Mouse (Mus musculus) heart, adult 2 months (tissue): ENCODE data around the gene Foxc2. TPM values are rescaled to one million over a fixed set of nuclear protein-coding genes. Genes with fewer than 3 reads are reported as not detected.

Source experiments
- DNase-seq, 2 experiments: peaks; one replicate each; pipeline ENCODE4 v3.0.0; 2021
- H3K27ac ChIP-seq: fragments of 200-600 bp; 2 replicates; pipeline ENCODE4 v1.8.1; 2022
- H3K27me3 ChIP-seq: fragments of 200-500 bp; 2 replicates; pipeline ENCODE4 v1.6.1; 2012; ENCODE audit warnings: mild to moderate bottlenecking, low read length, inconsistent platforms, mixed read lengths; ENCODE audit not compliant: control insufficient read depth, insufficient read depth
- H3K36me3 ChIP-seq: fragments of 200-500 bp; 2 replicates; pipeline ENCODE4 v1.6.1; 2012; ENCODE audit warnings: low read length, inconsistent platforms; ENCODE audit not compliant: control insufficient read depth, insufficient read depth
- H3K4me1 ChIP-seq: fragments of 200-500 bp; 2 replicates; pipeline ENCODE4 v1.6.1; 2011; ENCODE audit warnings: low read length; ENCODE audit not compliant: control insufficient read depth, insufficient read depth
- H3K4me3 ChIP-seq: fragments of 200-600 bp; 2 replicates; pipeline ENCODE4 v1.8.1; 2022
- H3K79me2 ChIP-seq: fragments of 200-500 bp; replicated peaks from 2 replicates; pipeline ENCODE4 v1.6.1; 2012; ENCODE audit warnings: mild to moderate bottlenecking, inconsistent platforms, low read length, moderate library complexity, mixed read lengths; ENCODE audit not compliant: control insufficient read depth, insufficient read depth
- H3K9ac ChIP-seq: fragments of 200-500 bp; 2 replicates; pipeline ENCODE4 v1.6.1; 2012; ENCODE audit warnings: low read depth, mild to moderate bottlenecking, control low read depth, inconsistent platforms, low read length, mixed read lengths
- CTCF ChIP-seq: fragments of 200-600 bp; IDR thresholded peaks from 2 replicates; pipeline ENCODE4 v1.8.1; 2022; ENCODE audit warnings: antibody characterized with exemption, mild to moderate bottlenecking, moderate library complexity
- EP300 ChIP-seq: fragments of 200-500 bp; IDR thresholded peaks from 2 replicates; pipeline ENCODE4 v1.6.1; 2011; ENCODE audit warnings: low read depth, low read length, control low read depth; ENCODE audit not compliant: insufficient read depth
- POLR2A ChIP-seq: fragments of 200-500 bp; IDR thresholded peaks from 2 replicates; pipeline ENCODE4 v1.6.1; 2011; ENCODE audit warnings: mild to moderate bottlenecking, low read depth, low read length, control low read depth; ENCODE audit not compliant: insufficient read depth
- WGBS: fragments of 180-500 bp; shearing (Covaris S2); methylation state at CpG from one replicate; pipeline ENCODE4 v1.1.7; 2018; 5-methylcytosine and 5-hydroxymethylcytosine counted together
- intact Hi-C: fragments of 180-260 bp; cut with DNase I; formaldehyde crosslinking; loops from one replicate; pipeline ENCODE4 v1.15.1; 2025
- polyA plus RNA-seq: library from polyadenylated mRNA; depleted of rRNA; stranded (reverse); fragments of >200 nt; gene quantifications from 2 replicates; pipeline ENCODE4 v1.2.3, GENCODE M21; 2012
- total RNA-seq, 2 experiments: library from RNA; stranded (reverse); gene quantifications; 2 replicates each; pipeline ENCODE4 v1.2.3; 2021

Gene Foxc2
- total and polyA plus RNA-seq, 3 experiments = 2.0 to 2.2 (median 2.0) TPM

DNA sequence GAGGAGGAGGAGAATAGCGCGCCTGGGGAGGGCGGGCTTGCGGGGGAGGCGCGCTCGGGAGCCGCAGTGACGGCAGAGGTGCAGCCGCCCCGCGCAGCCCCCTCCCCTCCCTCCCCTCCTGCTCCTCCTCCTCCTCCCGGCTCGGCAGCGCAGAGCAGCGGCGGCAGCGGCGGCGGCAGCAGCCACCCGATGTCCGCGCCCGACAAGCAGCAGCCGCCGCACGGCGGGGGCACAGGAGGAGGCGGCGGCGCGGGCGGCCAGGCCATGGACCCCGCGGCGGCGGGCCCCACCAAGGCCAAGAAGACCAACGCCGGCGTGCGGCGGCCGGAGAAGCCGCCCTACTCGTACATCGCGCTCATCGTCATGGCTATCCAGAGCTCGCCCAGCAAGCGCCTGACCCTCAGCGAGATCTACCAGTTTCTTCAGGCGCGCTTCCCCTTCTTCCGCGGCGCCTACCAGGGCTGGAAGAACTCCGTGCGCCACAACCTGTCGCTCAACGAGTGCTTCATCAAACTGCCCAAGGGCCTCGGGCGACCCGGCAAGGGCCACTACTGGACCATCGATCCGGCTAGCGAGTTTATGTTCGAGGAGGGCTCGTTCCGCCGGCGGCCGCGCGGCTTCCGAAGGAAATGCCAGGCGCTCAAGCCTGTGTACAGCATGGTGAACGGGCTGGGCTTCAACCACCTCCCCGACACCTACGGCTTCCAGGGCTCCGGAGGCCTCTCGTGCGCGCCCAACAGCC, 31.6 kb upstream of the Foxc2 start, which contains the start of gene Foxf1:
Foxf1 (plus strand) TSS at position 177 of the 742 bp plus-strand sequence.
- peak within 1 kb of the TSS; percentile 77 for H3K9ac ChIP-seq
- H3K36me3 ChIP-seq = no peaks in the 10 kb centered on the region
- WGBS = 3% methylated on average over 67 of the region's 83 CpGs
- intact Hi-C loops = loop anchor here (5.0 kb wide), 1 partner anchor 62 kb away; no protein-coding TSS in a partner anchor
- no peaks in the 10 kb centered on the region for H3K4me1 ChIP-seq
- peak within 1 kb of the TSS; percentile 77 for H3K4me3 ChIP-seq
- H3K27me3 ChIP-seq = peaks cover 41% of the 10 kb centered on the region
- no peak for TF ChIP-seq CTCF
- TF ChIP-seq EP300 = no peak
- TF ChIP-seq POLR2A = no peak
- no peaks in the 10 kb centered on the region for H3K79me2 ChIP-seq
- peak; percentile 52 to 55 for DNase-seq
- H3K27ac ChIP-seq = peak within 1 kb of the TSS; percentile 48; the same call in 1 of the 2 replicates

GRCm38 (mm10) chr8:121085011-121085410, 31.0 kb upstream of the Foxc2 start:
- no peak for DNase-seq
- TF ChIP-seq POLR2A = no peak
- Histone ChIP-seq H3K4me3 (no peak overlapping the region), H3K36me3 (no peaks in the 10 kb centered on the region), H3K9ac (no peak overlapping the region), H3K27ac (no peak overlapping the region), H3K79me2 (no peaks in the 10 kb centered on the region), H3K27me3 (peaks cover 42% of the 10 kb centered on the region), H3K4me1 (no peaks in the 10 kb centered on the region)
- intact Hi-C loops = no loop called here
- whole genome bisulfite sequencing = 34% methylated on average over 30 of the region's 30 CpGs

GRCm38 (mm10) chr8:121085561-121085960, 30.4 kb upstream of the Foxc2 start:
- peaks cover 37% of the 10 kb centered on the region for H3K27me3 ChIP-seq
- no peak overlapping the region for H3K9ac ChIP-seq
- H3K4me3 ChIP-seq = no peak overlapping the region

DNA sequence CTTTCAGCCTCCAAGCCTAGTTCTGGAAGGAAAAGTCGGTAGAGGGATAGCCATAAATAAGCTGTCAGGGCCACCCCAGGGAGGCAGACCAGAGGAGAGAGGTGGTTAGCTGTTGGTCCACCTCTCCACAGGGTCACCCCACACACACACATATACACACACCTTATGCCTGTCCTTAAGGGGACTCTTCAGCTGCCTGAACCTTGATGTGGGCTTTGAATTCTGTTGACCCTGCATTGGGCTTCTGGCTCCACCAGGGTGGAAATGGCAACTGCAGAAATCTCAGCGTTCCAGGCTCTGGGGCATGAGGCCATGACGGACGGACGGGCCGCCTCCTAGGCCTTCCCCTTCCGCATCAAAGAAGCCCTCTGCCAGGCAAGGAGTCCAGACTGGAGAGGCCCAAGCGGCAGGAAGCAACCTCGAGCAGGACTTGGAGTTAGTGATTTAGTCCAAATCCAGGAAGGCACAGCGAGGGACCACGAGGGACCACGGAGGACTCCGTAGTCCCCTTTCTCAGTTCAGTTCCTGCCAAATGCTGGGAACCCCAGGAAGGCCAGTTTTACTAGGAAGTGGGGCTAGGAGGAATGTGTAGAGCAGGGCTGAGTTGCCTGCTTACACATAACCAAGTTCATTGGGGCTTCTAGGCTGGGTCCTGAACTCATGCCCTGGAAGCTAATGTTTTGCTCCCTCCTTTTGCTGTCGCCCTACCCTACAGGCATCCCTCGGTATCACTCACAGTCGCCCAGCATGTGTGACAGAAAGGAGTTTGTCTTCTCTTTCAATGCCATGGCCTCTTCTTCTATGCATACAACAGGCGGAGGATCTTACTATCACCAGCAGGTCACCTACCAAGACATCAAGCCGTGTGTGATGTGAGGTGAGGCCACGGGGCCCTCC, 29.7 kb upstream of the Foxc2 start:
- Histone ChIP-seq H3K9ac (no peak overlapping the region), H3K36me3 (no peaks in the 10 kb centered on the region), H3K27me3 (peaks cover 33% of the 10 kb centered on the region), H3K4me1 (no peaks in the 10 kb centered on the region), H3K27ac (no peak overlapping the region), H3K79me2 (no peaks in the 10 kb centered on the region), H3K4me3 (no peak overlapping the region)
- WGBS = 76% methylated on average over 19 of the region's 19 CpGs
- no peak for DNase-seq
- no peak for TF ChIP-seq POLR2A
- TF ChIP-seq EP300 = no peak
- no peak for TF ChIP-seq CTCF
- intact Hi-C loops = no loop called here

More at GRCm38 (mm10) chr8:121085561-121085960, 30.4 kb upstream of the Foxc2 start:
- no peak for DNase-seq
- 94% methylated on average over 3 of the region's 3 CpGs for WGBS
- Histone ChIP-seq H3K79me2 (no peaks in the 10 kb centered on the region), H3K4me1 (no peaks in the 10 kb centered on the region), H3K36me3 (no peaks in the 10 kb centered on the region), H3K27ac (no peak overlapping the region)
- intact Hi-C loops = no loop called here
- TF ChIP-seq CTCF = no peak
- TF ChIP-seq POLR2A = no peak
- no peak for TF ChIP-seq EP300

GRCm38 (mm10) chr8:121088281-121088680, 27.7 kb upstream of the Foxc2 start:
- no peak overlapping the region for H3K27ac ChIP-seq
- no peak for DNase-seq
- 32% methylated on average over 8 of the region's 8 CpGs for WGBS
- intact Hi-C loops = no loop called here
- peaks cover 23% of the 10 kb centered on the region for H3K27me3 ChIP-seq
- H3K79me2 ChIP-seq = no peaks in the 10 kb centered on the region
- H3K4me3 ChIP-seq = no peak overlapping the region
- H3K9ac ChIP-seq = no peak overlapping the region
- no peaks in the 10 kb centered on the region for H3K36me3 ChIP-seq
- H3K4me1 ChIP-seq = 0 out of 2 replicates have a peak, but pooled peaks cover 1% of the 10 kb centered on the region
- TF ChIP-seq POLR2A (no peak), CTCF (no peak), EP300 (no peak)
